Mouse (Mus musculus) neural tube, embryonic 15.5 days (tissue): ENCODE results near the gene Ptpro. TPM values are rescaled to one million over a fixed set of nuclear protein-coding genes. Genes with fewer than 3 reads are reported as not detected.

Experiments
- ATAC-seq: fragments of 200-750 bp; cut with Nextera tagmentation; 2 replicates; pipeline ENCODE4 v1.8.0; 2017; ENCODE audit warnings: mild to moderate bottlenecking, moderate TSS enrichment, moderate library complexity; ENCODE audit not compliant: low FRiP score
- H3K27ac ChIP-seq: fragments of 300-500 bp; sonication (generic); replicated peaks from 2 replicates; pipeline ENCODE4 v1.5.1; 2015; ENCODE audit warnings: mild to moderate bottlenecking, inconsistent platforms
- H3K27me3 ChIP-seq: fragments of 300-500 bp; sonication (generic); replicated peaks from 2 replicates; pipeline ENCODE4 v1.6.1; 2015; ENCODE audit warnings: inconsistent platforms
- H3K36me3 ChIP-seq: fragments of 300-500 bp; sonication (generic); 2 replicates; pipeline ENCODE4 v1.6.1; 2015; ENCODE audit warnings: inconsistent platforms
- H3K4me1 ChIP-seq: fragments of 300-500 bp; sonication (generic); 2 replicates; pipeline ENCODE4 v1.6.1; 2015; ENCODE audit warnings: inconsistent platforms
- H3K4me2 ChIP-seq: fragments of 300-500 bp; sonication (generic); 2 replicates; pipeline ENCODE4 v1.6.1; 2015; ENCODE audit warnings: inconsistent platforms, mild to moderate bottlenecking, moderate library complexity
- H3K4me3 ChIP-seq: fragments of 300-500 bp; sonication (generic); replicated peaks from 2 replicates; pipeline ENCODE4 v1.5.1; 2015; ENCODE audit warnings: mild to moderate bottlenecking, inconsistent platforms
- H3K9ac ChIP-seq: fragments of 300-500 bp; sonication (generic); replicated peaks from 2 replicates; pipeline ENCODE4 v1.6.1; 2015; ENCODE audit warnings: mild to moderate bottlenecking, inconsistent platforms
- H3K9me3 ChIP-seq: fragments of 300-500 bp; sonication (generic); replicated peaks from 2 replicates; pipeline ENCODE4 v1.6.1; 2016; ENCODE audit warnings: inconsistent platforms
- WGBS: fragments of 180-500 bp; shearing (Covaris S2); methylation state at CpG from one replicate; pipeline ENCODE4 v1.1.7; 2015; ENCODE audit warnings: mixed read lengths; 5-methylcytosine and 5-hydroxymethylcytosine counted together
- polyA plus RNA-seq: library from polyadenylated mRNA; unstranded; fragments of >200 nt; fragmentation: Nextera tagmentation; extraction: Ambion mirVana; gene quantifications from 2 replicates; pipeline ENCODE4 v1.2.1, GENCODE M21; 2015

The Ptpro gene
- polyA plus RNA-seq, 1 experiment from 2014 or later, result 49.5 TPM

- no peaks in the 10 kb centered on the region for H3K27me3 ChIP-seq
- no peak overlapping the region for H3K4me2 ChIP-seq
- no peaks in the 10 kb centered on the region for H3K36me3 ChIP-seq
- no peaks in the 10 kb centered on the region for H3K4me1 ChIP-seq
- no peak for ATAC-seq
- 95% methylated on average over 14 of the region's 14 CpGs for WGBS
- H3K27ac ChIP-seq, result no peak overlapping the region
- H3K9ac ChIP-seq, result no peak overlapping the region
- no peak overlapping the region for H3K4me3 ChIP-seq
- H3K9me3 ChIP-seq, result no peaks in the 10 kb centered on the region
Measured at GRCm38 (mm10) chr6:137490115-137490514, 238.0 kb downstream of the Ptpro start.

- Histone ChIP-seq H3K27me3 (no peaks in the 10 kb centered on the region), H3K9me3 (no peaks in the 10 kb centered on the region), H3K4me1 (no peaks in the 10 kb centered on the region), H3K4me3 (no peak overlapping the region), H3K27ac (no peak overlapping the region), H3K4me2 (no peak overlapping the region), H3K9ac (no peak overlapping the region), H3K36me3 (no peaks in the 10 kb centered on the region)
- no peak for ATAC-seq
- 76% methylated on average over 2 of the region's 2 CpGs for WGBS
Measured at GRCm38 (mm10) chr6:137491659-137492058, 239.5 kb downstream of the Ptpro start.

- Histone ChIP-seq H3K4me1 (no peaks in the 10 kb centered on the region), H3K4me3 (no peak overlapping the region), H3K4me2 (no peak overlapping the region), H3K9me3 (no peaks in the 10 kb centered on the region), H3K27ac (no peak overlapping the region), H3K9ac (no peak overlapping the region), H3K27me3 (no peaks in the 10 kb centered on the region), H3K36me3 (no peaks in the 10 kb centered on the region)
- no peak for ATAC-seq
- 97% methylated on average over 4 of the region's 4 CpGs for WGBS
Measured at GRCm38 (mm10) chr6:137492582-137492981, 240.5 kb downstream of the Ptpro start.

DNA sequence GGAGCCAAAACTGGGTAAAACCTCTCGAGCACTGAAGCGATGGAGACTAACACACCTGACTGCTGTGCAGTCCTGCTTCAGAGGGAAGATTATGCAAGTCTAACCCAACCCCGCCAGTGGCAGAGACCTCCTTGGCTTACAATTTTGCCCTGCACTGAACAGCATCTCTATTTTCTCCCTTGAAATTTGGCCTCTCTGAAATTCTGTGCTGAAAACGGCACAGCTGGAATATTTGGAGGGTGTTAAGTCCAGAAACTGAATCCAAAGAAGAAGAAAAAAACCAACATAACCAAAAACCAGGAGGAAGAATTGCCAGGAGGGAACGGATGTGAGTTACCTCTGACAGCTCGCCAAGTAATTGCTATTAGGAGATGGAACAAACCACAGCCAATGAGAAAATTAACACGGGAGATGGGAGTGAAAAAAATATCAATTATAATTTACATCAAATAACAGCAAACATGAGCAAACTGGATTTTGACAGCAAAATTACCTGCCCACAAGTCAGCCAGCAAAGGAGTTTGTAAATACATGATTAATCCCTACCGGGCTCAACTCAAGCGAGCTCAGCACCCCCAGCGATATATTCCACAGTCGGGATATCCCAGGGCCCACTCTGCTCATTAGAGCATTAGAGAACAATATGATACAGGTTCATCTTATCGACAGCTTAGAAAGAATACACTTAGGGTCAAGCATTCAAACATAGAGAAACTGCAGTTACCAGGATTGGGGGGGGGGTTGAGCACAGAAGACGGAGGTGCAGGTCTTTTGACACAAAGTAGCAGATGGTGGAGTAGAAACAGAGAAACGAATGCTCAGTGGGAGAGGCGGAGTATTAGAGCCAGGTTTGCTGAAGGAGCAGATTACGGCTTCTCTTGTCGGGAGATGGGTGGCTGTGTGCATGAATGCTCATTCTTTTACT, 241.4 kb downstream of the Ptpro start:
- Histone ChIP-seq H3K4me1 (no peaks in the 10 kb centered on the region), H3K27ac (no peak overlapping the region), H3K4me2 (no peak overlapping the region), H3K9ac (no peak overlapping the region), H3K9me3 (no peaks in the 10 kb centered on the region), H3K36me3 (no peaks in the 10 kb centered on the region), H3K4me3 (no peak overlapping the region), H3K27me3 (no peaks in the 10 kb centered on the region)
- no peak for ATAC-seq
- 82% methylated on average over 17 of the region's 17 CpGs for WGBS

DNA sequence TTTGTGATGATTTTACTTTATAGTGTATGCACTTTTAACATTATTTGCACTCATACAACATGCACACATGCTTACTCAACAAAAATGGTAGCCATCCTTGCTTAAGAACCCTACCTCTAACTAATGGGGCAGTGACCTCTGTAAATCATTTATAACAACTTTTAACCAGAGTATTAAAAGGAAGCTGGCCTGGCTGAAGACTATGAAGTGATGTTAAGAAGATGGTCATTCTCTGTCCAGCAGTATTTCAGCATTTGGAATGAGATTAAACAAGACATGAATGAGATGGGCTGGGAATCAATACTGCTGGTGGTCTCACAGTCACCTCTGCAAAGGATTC, 242.0 kb downstream of the Ptpro start:
- H3K9me3 ChIP-seq, result no peaks in the 10 kb centered on the region
- H3K4me3 ChIP-seq, result no peak overlapping the region
- no peak overlapping the region for H3K27ac ChIP-seq
- ATAC-seq, result no peak
- H3K9ac ChIP-seq, result no peak overlapping the region
- no peaks in the 10 kb centered on the region for H3K27me3 ChIP-seq
- H3K4me1 ChIP-seq, result no peaks in the 10 kb centered on the region
- H3K36me3 ChIP-seq, result no peaks in the 10 kb centered on the region
- no peak overlapping the region for H3K4me2 ChIP-seq

DNA sequence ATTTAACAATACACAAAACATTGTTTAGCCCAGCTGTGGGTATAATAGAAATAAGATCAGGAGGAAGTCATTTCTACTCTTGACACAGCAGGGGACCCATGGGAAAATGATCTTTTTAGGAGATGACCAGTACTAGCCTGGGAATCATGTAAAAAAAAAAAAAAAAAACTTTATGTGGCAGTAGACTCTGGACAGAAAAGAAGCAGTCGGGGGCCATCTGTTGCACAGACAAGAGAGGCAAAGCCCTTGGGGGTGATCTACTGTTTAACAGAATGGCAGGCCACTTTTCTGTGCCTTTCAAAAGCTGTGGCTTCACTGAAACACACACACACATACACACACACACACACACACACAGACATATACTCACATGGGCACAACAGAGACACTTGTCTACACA, 242.7 kb downstream of the Ptpro start:
- WGBS, result 79% methylated on average over 1 of the region's 1 CpGs
- no peak overlapping the region for H3K9ac ChIP-seq
- H3K4me2 ChIP-seq, result no peak overlapping the region
- H3K27me3 ChIP-seq, result no peaks in the 10 kb centered on the region
- no peak overlapping the region for H3K27ac ChIP-seq
- no peaks in the 10 kb centered on the region for H3K36me3 ChIP-seq
- H3K4me3 ChIP-seq, result no peak overlapping the region
- no peak for ATAC-seq
- H3K4me1 ChIP-seq, result no peaks in the 10 kb centered on the region
- H3K9me3 ChIP-seq, result no peaks in the 10 kb centered on the region

DNA sequence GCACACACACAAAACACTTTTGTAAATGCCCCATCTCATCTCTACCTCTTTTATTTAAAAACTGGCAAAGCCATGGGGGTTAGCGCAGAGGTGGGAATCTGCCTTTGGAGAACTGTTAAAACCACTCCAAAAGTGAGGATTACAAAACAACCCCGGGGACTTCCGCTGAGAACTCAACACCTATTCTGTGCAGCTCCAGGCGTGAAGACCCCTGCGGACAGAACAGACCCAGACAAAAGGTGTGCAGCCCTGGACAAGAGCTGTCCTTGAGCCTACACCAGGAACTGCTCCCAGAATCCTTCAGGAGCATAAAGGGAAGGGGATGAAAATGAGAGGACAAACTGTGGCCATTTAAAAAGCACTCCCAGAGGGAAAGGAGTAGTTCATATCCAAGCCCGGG, 243.1 kb downstream of the Ptpro start:
- H3K27me3 ChIP-seq, result no peaks in the 10 kb centered on the region
- no peak overlapping the region for H3K9ac ChIP-seq
- no peak overlapping the region for H3K4me2 ChIP-seq
- no peaks in the 10 kb centered on the region for H3K9me3 ChIP-seq
- no peak for ATAC-seq
- H3K27ac ChIP-seq, result no peak overlapping the region
- H3K4me3 ChIP-seq, result no peak overlapping the region
- no peaks in the 10 kb centered on the region for H3K36me3 ChIP-seq
- H3K4me1 ChIP-seq, result no peaks in the 10 kb centered on the region
- whole genome bisulfite sequencing, result 80% methylated on average over 6 of the region's 6 CpGs

DNA sequence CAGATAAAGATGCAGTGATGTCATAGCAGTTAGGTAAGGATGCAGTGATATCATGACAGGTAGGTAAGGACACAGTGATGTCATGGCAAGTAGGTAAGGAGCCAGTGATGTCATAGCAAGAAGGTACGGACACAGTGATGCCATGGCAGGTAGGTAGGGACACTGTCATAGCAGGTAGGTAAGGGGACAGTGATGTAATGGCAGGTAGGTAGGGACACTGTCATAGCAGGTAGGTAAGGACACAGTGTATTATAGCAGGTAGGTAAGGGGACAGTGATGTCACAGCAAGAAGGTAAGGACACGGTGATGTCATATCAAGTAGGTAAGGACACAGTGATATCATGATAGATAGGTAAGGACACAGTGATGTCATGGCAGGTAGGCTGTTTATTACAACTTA, 244.4 kb downstream of the Ptpro start:
- Histone ChIP-seq H3K4me2 (no peak overlapping the region), H3K4me1 (no peaks in the 10 kb centered on the region), H3K27me3 (no peaks in the 10 kb centered on the region), H3K9me3 (no peaks in the 10 kb centered on the region), H3K27ac (no peak overlapping the region), H3K36me3 (no peaks in the 10 kb centered on the region), H3K4me3 (no peak overlapping the region), H3K9ac (no peak overlapping the region)
- ATAC-seq, result no peak
- WGBS, result 98% methylated on average over 2 of the region's 2 CpGs

- ATAC-seq, result no peak
- Histone ChIP-seq H3K4me2 (no peak overlapping the region), H3K9ac (no peak overlapping the region), H3K4me3 (no peak overlapping the region), H3K9me3 (no peaks in the 10 kb centered on the region), H3K4me1 (no peaks in the 10 kb centered on the region), H3K27me3 (no peaks in the 10 kb centered on the region), H3K27ac (no peak overlapping the region), H3K36me3 (no peaks in the 10 kb centered on the region)
- 96% methylated on average over 8 of the region's 8 CpGs for WGBS
Measured at GRCm38 (mm10) chr6:137497208-137497835, 245.2 kb downstream of the Ptpro start.

- H3K9ac ChIP-seq, result no peak overlapping the region
- no peaks in the 10 kb centered on the region for H3K4me1 ChIP-seq
- WGBS, result 85% methylated on average over 6 of the region's 6 CpGs
- H3K27ac ChIP-seq, result no peak overlapping the region
- no peaks in the 10 kb centered on the region for H3K9me3 ChIP-seq
- H3K27me3 ChIP-seq, result no peaks in the 10 kb centered on the region
- no peaks in the 10 kb centered on the region for H3K36me3 ChIP-seq
- H3K4me3 ChIP-seq, result no peak overlapping the region
- H3K4me2 ChIP-seq, result no peak overlapping the region
- ATAC-seq, result no peak
Measured at GRCm38 (mm10) chr6:137498781-137499180, 246.7 kb downstream of the Ptpro start.

DNA sequence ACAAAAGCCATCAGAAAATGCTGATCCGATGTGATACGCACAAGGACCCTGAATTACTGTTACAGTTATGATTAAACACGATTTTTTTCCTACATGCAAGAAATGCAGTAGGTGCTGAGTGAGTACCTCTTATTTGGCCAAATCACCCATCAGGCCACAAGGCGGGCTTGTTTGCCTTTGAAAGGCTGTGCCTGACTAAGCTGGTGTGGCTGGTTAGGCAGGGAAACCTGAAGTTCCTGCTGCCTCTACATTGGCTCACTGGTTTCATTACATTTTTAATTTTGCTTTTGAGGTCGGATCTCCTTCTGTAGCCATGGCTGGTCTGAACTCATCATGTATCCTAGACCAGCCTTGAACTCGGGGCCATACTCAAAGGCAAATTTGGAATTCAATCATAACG, 250.9 kb downstream of the Ptpro start:
- Histone ChIP-seq H3K36me3 (no peaks in the 10 kb centered on the region; the same call in 1 of the 2 replicates), H3K4me1 (no peaks in the 10 kb centered on the region), H3K27me3 (no peaks in the 10 kb centered on the region), H3K9me3 (no peaks in the 10 kb centered on the region), H3K4me3 (no peak overlapping the region), H3K4me2 (no peak overlapping the region), H3K9ac (no peak overlapping the region), H3K27ac (no peak overlapping the region)
- WGBS, result 87% methylated on average over 7 of the region's 7 CpGs
- ATAC-seq, result no peak

DNA sequence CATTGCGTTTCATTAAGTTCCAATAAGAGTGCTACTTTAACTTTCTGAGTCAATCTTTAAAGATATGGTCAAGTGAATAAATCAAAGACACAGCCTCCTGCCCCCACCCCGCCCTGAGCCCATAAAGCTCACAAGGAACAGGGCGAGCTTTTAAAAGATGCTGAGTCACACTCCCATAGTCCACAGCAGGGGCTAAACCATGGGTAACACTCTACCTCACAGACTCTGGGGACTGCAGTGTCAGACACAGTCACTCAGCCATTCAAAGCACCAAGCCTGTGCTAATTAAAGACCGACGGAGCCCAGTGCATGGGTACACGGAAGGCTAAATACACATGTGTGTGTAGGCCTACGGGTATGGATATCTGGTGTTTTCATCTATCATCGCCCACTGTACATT, 251.3 kb downstream of the Ptpro start:
- H3K36me3 ChIP-seq, result no peaks in the 10 kb centered on the region; the same call in 1 of the 2 replicates
- 82% methylated on average over 8 of the region's 8 CpGs for WGBS
- no peak overlapping the region for H3K27ac ChIP-seq
- no peaks in the 10 kb centered on the region for H3K4me1 ChIP-seq
- no peak overlapping the region for H3K4me3 ChIP-seq
- no peak for ATAC-seq
- H3K27me3 ChIP-seq, result no peaks in the 10 kb centered on the region
- no peak overlapping the region for H3K4me2 ChIP-seq
- H3K9ac ChIP-seq, result no peak overlapping the region
- no peaks in the 10 kb centered on the region for H3K9me3 ChIP-seq
